Mouse (Mus musculus) forebrain, embryonic 12.5 days (tissue): ENCODE results near the gene Smim24. TPM values are rescaled to one million over a fixed set of nuclear protein-coding genes. Genes with fewer than 3 reads are reported as not detected.

Source experiments
- ATAC-seq: fragments of 200-750 bp; cut with Nextera tagmentation; 2 replicates; pipeline ENCODE4 v1.8.0; 2017; ENCODE audit warnings: moderate TSS enrichment; ENCODE audit not compliant: low FRiP score
- H3K27ac ChIP-seq: fragments of 300-500 bp; sonication (generic); 2 replicates; pipeline ENCODE4 v1.5.1; 2016; ENCODE audit warnings: mild to moderate bottlenecking
- H3K27me3 ChIP-seq: fragments of 300-500 bp; sonication (generic); 2 replicates; pipeline ENCODE4 v1.6.1; 2016; ENCODE audit warnings: mild to moderate bottlenecking
- H3K36me3 ChIP-seq: fragments of 300-500 bp; sonication (generic); replicated peaks from 2 replicates; pipeline ENCODE4 v1.6.1; 2016; ENCODE audit warnings: mild to moderate bottlenecking
- H3K4me1 ChIP-seq: fragments of 300-500 bp; sonication (generic); 2 replicates; pipeline ENCODE4 v1.6.1; 2016
- H3K4me2 ChIP-seq: fragments of 300-500 bp; sonication (generic); 2 replicates; pipeline ENCODE4 v1.6.1; 2016; ENCODE audit warnings: mild to moderate bottlenecking, moderate library complexity
- H3K4me3 ChIP-seq: fragments of 300-500 bp; sonication (generic); replicated peaks from 2 replicates; pipeline ENCODE4 v1.5.1; 2016; ENCODE audit warnings: mild to moderate bottlenecking
- H3K9ac ChIP-seq: fragments of 300-500 bp; sonication (generic); 2 replicates; pipeline ENCODE4 v1.6.1; 2016; ENCODE audit warnings: mild to moderate bottlenecking
- H3K9me3 ChIP-seq: fragments of 300-500 bp; sonication (generic); 2 replicates; pipeline ENCODE4 v1.6.1; 2016
- WGBS: fragments of 180-500 bp; shearing (Covaris S2); methylation state at CpG from one replicate; pipeline ENCODE4 v1.1.7; 2016; 5-methylcytosine and 5-hydroxymethylcytosine counted together
- polyA plus RNA-seq: library from polyadenylated mRNA; unstranded; fragments of >200 nt; fragmentation: Nextera tagmentation; extraction: Ambion mirVana; gene quantifications from 2 replicates; pipeline ENCODE4 v1.2.1, GENCODE M21; 2016

Smim24 gene
- polyA plus RNA-seq, 1 experiment from 2014 or later, result 2.6 TPM

GRCm38 (mm10) chr10:81407539-81408423 lies 14.9 kb downstream of the Smim24 start:
- Histone ChIP-seq H3K4me2 (peak overlapping the region; percentile 29), H3K9ac (no peak overlapping the region), H3K4me3 (peak overlapping the region; percentile 15; the same call in 1 of the 2 replicates), H3K36me3 (peaks cover 15% of the 10 kb centered on the region), H3K27me3 (peaks cover 57% of the 10 kb centered on the region), H3K27ac (no peak overlapping the region), H3K9me3 (no peaks in the 10 kb centered on the region), H3K4me1 (peaks cover 71% of the 10 kb centered on the region)
- ATAC-seq, result no peak
- WGBS, result 23% methylated on average over 31 of the region's 31 CpGs

- H3K4me3 ChIP-seq, result no peak overlapping the region
- peaks cover 69% of the 10 kb centered on the region for H3K4me1 ChIP-seq
- WGBS, result 45% methylated on average over 13 of the region's 13 CpGs
- no peak overlapping the region for H3K9ac ChIP-seq
- no peak overlapping the region for H3K27ac ChIP-seq
- H3K9me3 ChIP-seq, result no peaks in the 10 kb centered on the region
- ATAC-seq, result no peak
- no peak overlapping the region for H3K4me2 ChIP-seq
- H3K27me3 ChIP-seq, result peaks cover 54% of the 10 kb centered on the region
- peaks cover 15% of the 10 kb centered on the region for H3K36me3 ChIP-seq
These were observed 15.5 kb downstream of the Smim24 start for GRCm38 (mm10) chr10:81408424-81408729.

DNA sequence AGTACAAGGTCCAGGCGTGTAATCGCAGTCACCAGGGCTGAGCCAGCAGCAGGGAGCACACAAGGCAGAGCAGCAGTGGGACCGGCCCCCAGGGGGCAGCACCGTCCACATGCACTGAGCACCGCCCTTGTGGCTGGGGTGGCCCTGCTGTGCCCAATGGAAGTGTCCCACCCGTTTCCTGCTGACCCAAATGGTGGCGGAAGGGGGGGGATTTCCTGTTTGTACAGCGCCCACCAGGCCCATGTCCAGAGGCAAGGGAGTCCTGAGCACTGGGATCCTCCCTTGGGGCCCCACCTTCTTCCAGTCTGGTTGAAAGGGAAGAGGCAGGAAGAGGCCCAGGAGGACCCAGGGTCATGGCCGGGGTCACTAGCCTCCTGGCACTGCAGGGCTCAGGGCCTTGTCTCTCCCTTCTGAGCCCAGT lies 16.0 kb downstream of the Smim24 start:
- Histone ChIP-seq H3K9ac (no peak overlapping the region), H3K27me3 (peaks cover 52% of the 10 kb centered on the region), H3K27ac (peak overlapping the region; percentile 37; the same call in 1 of the 2 replicates), H3K9me3 (no peaks in the 10 kb centered on the region), H3K36me3 (peaks cover 15% of the 10 kb centered on the region), H3K4me1 (peaks cover 71% of the 10 kb centered on the region), H3K4me2 (no peak overlapping the region), H3K4me3 (no peak overlapping the region)
- WGBS, result 17% methylated on average over 9 of the region's 9 CpGs
- ATAC-seq, result no peak; the same call in 1 of the 2 replicates

DNA sequence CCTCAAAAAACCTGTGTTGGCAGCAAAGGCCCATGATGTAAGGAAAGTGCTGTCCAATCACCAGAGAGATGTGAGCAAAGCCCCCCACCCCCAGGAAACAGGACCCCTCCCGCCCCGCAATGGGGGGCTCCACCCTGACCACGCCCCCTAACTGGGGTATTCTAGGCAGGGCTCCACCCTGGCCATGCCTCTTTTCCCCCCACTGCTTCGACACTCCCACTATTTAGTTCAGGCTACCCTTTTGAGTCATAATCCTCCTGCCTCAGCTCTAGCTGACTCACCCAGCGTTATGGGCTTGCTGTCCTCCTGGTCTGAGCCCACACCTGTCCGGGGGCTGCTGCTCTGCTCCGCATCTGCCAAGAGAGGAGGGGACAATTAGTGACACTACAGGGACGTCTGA lies 16.5 kb downstream of the Smim24 start:
- Histone ChIP-seq H3K36me3 (peaks cover 15% of the 10 kb centered on the region), H3K4me3 (no peak overlapping the region), H3K4me2 (no peak overlapping the region), H3K9ac (no peak overlapping the region), H3K9me3 (no peaks in the 10 kb centered on the region), H3K27me3 (peaks cover 47% of the 10 kb centered on the region), H3K27ac (peak overlapping the region; percentile 37; the same call in 1 of the 2 replicates), H3K4me1 (peaks cover 72% of the 10 kb centered on the region)
- WGBS, result 14% methylated on average over 8 of the region's 8 CpGs
- no peak for ATAC-seq

DNA sequence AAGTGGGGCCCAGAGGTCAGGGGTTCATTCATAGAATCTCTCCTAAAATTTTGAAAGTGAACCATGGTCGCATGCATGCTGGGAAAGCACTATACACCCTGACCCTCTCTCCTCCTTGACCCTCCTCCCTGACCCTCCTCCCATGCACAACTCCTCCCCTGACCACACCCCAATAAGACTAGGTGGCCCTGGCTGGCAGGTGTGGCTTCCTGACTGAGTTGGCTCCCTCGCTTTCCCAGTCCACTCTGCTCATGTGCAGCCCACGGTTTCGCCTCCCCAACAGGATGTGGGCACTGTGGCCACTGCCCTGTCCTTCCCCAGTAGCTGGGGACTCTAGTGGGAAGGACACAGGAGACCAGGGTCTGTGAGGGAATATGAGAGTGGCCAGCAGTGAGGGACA lies 17.5 kb downstream of the Smim24 start:
- Histone ChIP-seq H3K4me3 (no peak overlapping the region), H3K9ac (no peak overlapping the region), H3K4me2 (no peak overlapping the region), H3K36me3 (peaks cover 15% of the 10 kb centered on the region), H3K4me1 (peaks cover 82% of the 10 kb centered on the region), H3K27ac (no peak overlapping the region), H3K9me3 (no peaks in the 10 kb centered on the region), H3K27me3 (peaks cover 37% of the 10 kb centered on the region)
- 67% methylated on average over 4 of the region's 4 CpGs for WGBS
- no peak for ATAC-seq

GRCm38 (mm10) chr10:81410981-81411380 lies 18.1 kb downstream of the Smim24 start:
- Histone ChIP-seq H3K36me3 (peaks cover 9% of the 10 kb centered on the region), H3K4me1 (peaks cover 88% of the 10 kb centered on the region), H3K9me3 (no peaks in the 10 kb centered on the region), H3K9ac (no peak overlapping the region), H3K27ac (peak overlapping the region; percentile 71; the same call in 1 of the 2 replicates), H3K4me2 (no peak overlapping the region), H3K27me3 (peaks cover 30% of the 10 kb centered on the region), H3K4me3 (no peak overlapping the region)
- WGBS, result 83% methylated on average over 9 of the region's 9 CpGs
- ATAC-seq, result no peak

GRCm38 (mm10) chr10:81411471-81412400 lies 18.9 kb downstream of the Smim24 start:
- Histone ChIP-seq H3K27me3 (peaks cover 23% of the 10 kb centered on the region), H3K4me1 (peaks cover 90% of the 10 kb centered on the region), H3K4me2 (no peak overlapping the region), H3K27ac (peak overlapping the region; percentile 71), H3K4me3 (no peak overlapping the region), H3K9me3 (no peaks in the 10 kb centered on the region), H3K9ac (no peak overlapping the region; the same call in 1 of the 2 replicates), H3K36me3 (peaks cover 4% of the 10 kb centered on the region; the same call in 1 of the 2 replicates)
- no peak for ATAC-seq
- 77% methylated on average over 18 of the region's 18 CpGs for WGBS

DNA sequence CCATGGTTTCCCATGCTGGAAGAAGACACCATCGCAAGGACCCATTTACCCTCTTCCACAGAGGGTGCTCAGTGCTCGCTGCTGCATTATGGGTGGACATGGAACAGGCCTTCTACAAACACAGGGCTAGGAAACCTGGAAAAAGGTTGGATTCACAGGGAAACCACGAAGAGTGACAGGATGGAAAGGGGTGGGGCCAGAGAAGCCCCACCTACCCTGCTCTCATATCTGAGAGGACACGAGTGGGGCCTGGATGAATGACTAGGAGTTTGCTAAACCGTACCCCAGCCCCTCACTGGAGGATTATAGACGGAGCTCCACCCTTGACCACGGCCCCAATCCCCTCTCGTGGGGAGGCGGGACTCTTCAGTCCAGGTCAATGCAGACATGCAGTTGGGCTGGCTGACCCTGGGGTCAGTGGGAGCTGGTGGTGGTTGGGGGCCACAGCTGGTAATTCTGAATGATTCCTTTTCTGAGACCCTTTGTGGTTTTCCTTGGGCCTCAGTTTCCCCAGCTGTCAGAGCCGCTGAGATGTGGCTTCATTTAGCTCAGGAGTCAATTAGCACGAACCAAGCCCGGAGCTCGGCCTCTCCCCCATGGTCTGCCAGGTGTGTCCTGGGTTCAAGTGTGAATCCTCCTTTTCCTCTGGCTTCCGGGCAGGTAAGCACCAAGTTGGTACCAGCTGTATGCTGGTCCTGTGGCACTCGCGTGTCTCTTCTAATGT lies 19.9 kb downstream of the Smim24 start:
- whole genome bisulfite sequencing, result 77% methylated on average over 16 of the region's 16 CpGs
- peak overlapping the region; percentile 71 for H3K27ac ChIP-seq
- no peak for ATAC-seq

GRCm38 (mm10) chr10:81413310-81414261 lies 20.7 kb downstream of the Smim24 start:
- H3K27ac ChIP-seq, result peak overlapping the region; percentile 80; the same call in 1 of the 2 replicates
- no peak overlapping the region for H3K9ac ChIP-seq
- no peaks in the 10 kb centered on the region for H3K9me3 ChIP-seq
- H3K36me3 ChIP-seq, result no peaks in the 10 kb centered on the region
- H3K27me3 ChIP-seq, result peaks cover 8% of the 10 kb centered on the region
- 28% methylated on average over 26 of the region's 26 CpGs for WGBS
- ATAC-seq, result peak; percentile 14; the same call in 1 of the 2 replicates
- peaks cover 90% of the 10 kb centered on the region for H3K4me1 ChIP-seq
- 0 out of 2 replicates have a peak overlapping the region, but pooled peaks have one; percentile 5 for H3K4me3 ChIP-seq
- peak overlapping the region; percentile 35 for H3K4me2 ChIP-seq

More for the DNA sequence above, 19.9 kb downstream of the Smim24 start:
- Histone ChIP-seq H3K27me3 (peaks cover 13% of the 10 kb centered on the region), H3K4me1 (peaks cover 90% of the 10 kb centered on the region), H3K36me3 (no peaks in the 10 kb centered on the region), H3K4me2 (no peak overlapping the region), H3K4me3 (no peak overlapping the region), H3K9ac (no peak overlapping the region), H3K9me3 (no peaks in the 10 kb centered on the region)

DNA sequence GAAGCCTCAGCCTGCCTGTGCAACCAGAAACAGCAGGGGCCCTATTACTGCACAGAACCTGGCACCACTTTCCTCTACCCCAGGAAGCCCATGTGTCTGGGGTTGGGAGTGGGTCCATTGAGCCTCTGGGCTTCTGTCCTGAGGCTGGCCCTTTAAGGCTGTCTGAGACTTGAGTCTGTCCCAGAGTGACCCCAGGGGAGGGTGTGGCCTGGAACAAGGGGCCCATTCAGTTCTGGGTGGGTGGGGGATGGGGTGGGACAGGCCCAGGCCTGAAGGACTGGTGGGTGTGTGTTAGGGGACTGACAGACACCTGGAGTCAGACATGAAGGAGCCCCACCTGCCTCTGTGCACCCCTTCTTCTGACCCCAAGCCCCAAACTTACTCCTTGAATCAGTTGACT lies 21.8 kb downstream of the Smim24 start:
- Histone ChIP-seq H3K9me3 (no peaks in the 10 kb centered on the region), H3K4me3 (no peak overlapping the region), H3K4me1 (peaks cover 84% of the 10 kb centered on the region), H3K27me3 (peaks cover 5% of the 10 kb centered on the region; the same call in 1 of the 2 replicates), H3K36me3 (no peaks in the 10 kb centered on the region), H3K9ac (no peak overlapping the region), H3K27ac (peak overlapping the region; percentile 80; the same call in 1 of the 2 replicates), H3K4me2 (no peak overlapping the region)
- no peak for ATAC-seq

DNA sequence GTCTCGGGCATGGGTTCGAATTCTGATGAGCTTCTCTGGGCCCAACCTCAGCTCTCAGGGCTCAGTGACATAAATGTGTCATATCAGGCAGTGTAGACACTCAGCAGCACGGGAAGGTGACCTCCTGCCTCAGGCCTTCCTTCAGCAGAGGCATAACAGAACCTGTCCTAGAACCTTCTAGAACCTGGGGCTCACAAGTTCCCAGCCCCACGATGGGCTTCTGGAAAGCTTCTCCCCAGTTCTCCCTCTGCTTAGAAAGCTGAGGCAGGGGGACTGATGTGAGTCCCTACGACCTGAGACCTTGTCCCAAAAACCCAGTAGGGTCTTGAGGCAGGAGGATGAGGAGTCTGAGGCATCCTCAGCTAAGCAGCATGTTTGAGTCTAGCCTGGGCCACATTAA lies 22.3 kb downstream of the Smim24 start:
- Histone ChIP-seq H3K9ac (no peak overlapping the region), H3K27me3 (peaks cover 6% of the 10 kb centered on the region), H3K4me3 (no peak overlapping the region), H3K4me1 (peaks cover 79% of the 10 kb centered on the region), H3K36me3 (0 out of 2 replicates have a peak, but pooled peaks cover 4% of the 10 kb centered on the region), H3K4me2 (no peak overlapping the region), H3K9me3 (no peaks in the 10 kb centered on the region), H3K27ac (0 out of 2 replicates have a peak overlapping the region, but pooled peaks have one; percentile 80)
- WGBS, result 75% methylated on average over 5 of the region's 5 CpGs
- ATAC-seq, result no peak
